Mouse (Mus musculus) limb, embryonic 15.5 days (tissue): ENCODE data around the gene Sarnp. TPM values are rescaled to one million over a fixed set of nuclear protein-coding genes. Genes with fewer than 3 reads are reported as not detected.

Source experiments
- ATAC-seq: fragments of 200-750 bp; cut with Nextera tagmentation; 2 replicates; pipeline ENCODE4 v1.8.0; 2017; ENCODE audit warnings: low read depth, moderate TSS enrichment; ENCODE audit not compliant: insufficient number of reproducible peaks, low FRiP score, low TSS enrichment
- H3K27ac ChIP-seq: fragments of 300-500 bp; sonication (generic); 2 replicates; pipeline ENCODE4 v1.5.1; 2015; ENCODE audit warnings: moderate library complexity, mild to moderate bottlenecking, inconsistent platforms
- H3K27me3 ChIP-seq: fragments of 300-500 bp; sonication (generic); 2 replicates; pipeline ENCODE4 v1.6.1; 2015; ENCODE audit warnings: inconsistent platforms
- H3K36me3 ChIP-seq: fragments of 300-500 bp; sonication (generic); 2 replicates; pipeline ENCODE4 v1.6.1; 2015; ENCODE audit warnings: inconsistent platforms
- H3K4me1 ChIP-seq: fragments of 300-500 bp; sonication (generic); 2 replicates; pipeline ENCODE4 v1.6.1; 2015; ENCODE audit warnings: inconsistent platforms
- H3K4me2 ChIP-seq: fragments of 300-500 bp; sonication (generic); 2 replicates; pipeline ENCODE4 v1.6.1; 2015; ENCODE audit warnings: mild to moderate bottlenecking, inconsistent platforms
- H3K4me3 ChIP-seq: fragments of 300-500 bp; sonication (generic); 2 replicates; pipeline ENCODE4 v1.5.1; 2015; ENCODE audit warnings: mild to moderate bottlenecking, inconsistent platforms
- H3K9ac ChIP-seq: fragments of 300-500 bp; sonication (generic); 2 replicates; pipeline ENCODE4 v1.6.1; 2015; ENCODE audit warnings: inconsistent platforms
- H3K9me3 ChIP-seq: fragments of 300-500 bp; sonication (generic); 2 replicates; pipeline ENCODE4 v1.6.1; 2016; ENCODE audit warnings: inconsistent platforms
- WGBS: fragments of 180-500 bp; shearing (Covaris S2); methylation state at CpG from one replicate; pipeline ENCODE4 v1.1.7; 2015; 5-methylcytosine and 5-hydroxymethylcytosine counted together
- polyA plus RNA-seq: library from polyadenylated mRNA; unstranded; fragments of >200 nt; fragmentation: Nextera tagmentation; extraction: Ambion mirVana; gene quantifications from 2 replicates; pipeline ENCODE4 v1.2.1, GENCODE M21; 2015

Gene Sarnp
- polyA plus RNA-seq, 1 experiment from 2014 or later = 180 TPM

GRCm38 (mm10) chr10:128895952-128896693, 79.0 kb downstream of the Sarnp start:
- no peak for ATAC-seq
- Histone ChIP-seq H3K9ac (no peak overlapping the region), H3K9me3 (no peaks in the 10 kb centered on the region), H3K4me2 (peak overlapping the region; percentile 35), H3K27me3 (peaks cover 11% of the 10 kb centered on the region), H3K36me3 (no peaks in the 10 kb centered on the region), H3K4me3 (peak overlapping the region; percentile 12; the same call in 1 of the 2 replicates), H3K4me1 (peaks cover 27% of the 10 kb centered on the region), H3K27ac (no peak overlapping the region)
- 4% methylated on average over 17 of the region's 17 CpGs for WGBS

GRCm38 (mm10) chr10:128896807-128897206, 79.7 kb downstream of the Sarnp start:
- ATAC-seq = no peak
- Histone ChIP-seq H3K4me1 (peaks cover 27% of the 10 kb centered on the region), H3K4me2 (no peak overlapping the region), H3K9ac (no peak overlapping the region), H3K9me3 (no peaks in the 10 kb centered on the region), H3K36me3 (no peaks in the 10 kb centered on the region), H3K27me3 (peaks cover 11% of the 10 kb centered on the region), H3K27ac (no peak overlapping the region), H3K4me3 (no peak overlapping the region)
- WGBS = 29% methylated on average over 1 of the region's 1 CpGs

GRCm38 (mm10) chr10:128897501-128897900, 80.4 kb downstream of the Sarnp start:
- WGBS = 0% methylated on average over 1 of the region's 1 CpGs
- no peak for ATAC-seq
- H3K27me3 ChIP-seq = peaks cover 11% of the 10 kb centered on the region
- H3K9me3 ChIP-seq = no peaks in the 10 kb centered on the region
- H3K9ac ChIP-seq = no peak overlapping the region
- no peak overlapping the region for H3K4me2 ChIP-seq
- H3K27ac ChIP-seq = no peak overlapping the region
- peaks cover 23% of the 10 kb centered on the region for H3K4me1 ChIP-seq
- no peak overlapping the region for H3K4me3 ChIP-seq
- no peaks in the 10 kb centered on the region for H3K36me3 ChIP-seq

GRCm38 (mm10) chr10:128899759-128900490, 82.8 kb downstream of the Sarnp start:
- Histone ChIP-seq H3K36me3 (no peaks in the 10 kb centered on the region), H3K9me3 (no peaks in the 10 kb centered on the region), H3K4me2 (no peak overlapping the region), H3K27ac (no peak overlapping the region), H3K9ac (no peak overlapping the region), H3K27me3 (peaks cover 11% of the 10 kb centered on the region), H3K4me1 (peaks cover 19% of the 10 kb centered on the region), H3K4me3 (no peak overlapping the region)
- ATAC-seq = no peak
- WGBS = 74% methylated on average over 6 of the region's 6 CpGs

GRCm38 (mm10) chr10:128900698-128901097, 83.6 kb downstream of the Sarnp start, which contains the start of gene Cd63:
Gene Cd63 (plus strand): TSS chr10:128900989.
- 86% methylated on average over 3 of the region's 3 CpGs for WGBS
- Histone ChIP-seq H3K4me2 (no peak within 1 kb of the TSS), H3K9me3 (no peaks in the 10 kb centered on the region), H3K27ac (no peak within 1 kb of the TSS), H3K36me3 (no peaks in the 10 kb centered on the region), H3K4me1 (peaks cover 13% of the 10 kb centered on the region), H3K9ac (no peak within 1 kb of the TSS), H3K27me3 (peaks cover 11% of the 10 kb centered on the region), H3K4me3 (no peak within 1 kb of the TSS)
- ATAC-seq = no peak

GRCm38 (mm10) chr10:128901409-128901808, 84.3 kb downstream of the Sarnp start:
- no peak for ATAC-seq
- H3K4me1 ChIP-seq = peaks cover 6% of the 10 kb centered on the region
- WGBS = 80% methylated on average over 1 of the region's 1 CpGs
- no peak overlapping the region for H3K27ac ChIP-seq
- H3K9ac ChIP-seq = no peak overlapping the region
- H3K36me3 ChIP-seq = no peaks in the 10 kb centered on the region
- H3K27me3 ChIP-seq = peaks cover 6% of the 10 kb centered on the region; the same call in 1 of the 2 replicates
- no peak overlapping the region for H3K4me3 ChIP-seq
- H3K4me2 ChIP-seq = no peak overlapping the region
- H3K9me3 ChIP-seq = no peaks in the 10 kb centered on the region

- Histone ChIP-seq H3K36me3 (no peaks in the 10 kb centered on the region), H3K4me1 (no peaks in the 10 kb centered on the region), H3K4me2 (no peak overlapping the region), H3K9ac (no peak overlapping the region), H3K27me3 (no peaks in the 10 kb centered on the region), H3K9me3 (no peaks in the 10 kb centered on the region), H3K27ac (no peak overlapping the region), H3K4me3 (no peak overlapping the region)
- ATAC-seq = no peak
- 72% methylated on average over 3 of the region's 3 CpGs for WGBS
Observed at GRCm38 (mm10) chr10:128902409-128902988, 85.4 kb downstream of the Sarnp start.

GRCm38 (mm10) chr10:128904812-128905211, 87.7 kb downstream of the Sarnp start:
- Histone ChIP-seq H3K27ac (no peak overlapping the region), H3K27me3 (no peaks in the 10 kb centered on the region), H3K4me1 (peaks cover 7% of the 10 kb centered on the region), H3K9me3 (no peaks in the 10 kb centered on the region), H3K9ac (no peak overlapping the region), H3K36me3 (no peaks in the 10 kb centered on the region), H3K4me2 (no peak overlapping the region), H3K4me3 (no peak overlapping the region)
- 73% methylated on average over 5 of the region's 5 CpGs for WGBS
- no peak for ATAC-seq

GRCm38 (mm10) chr10:128908778-128909448, 91.8 kb downstream of the Sarnp start:
- ATAC-seq = peak; percentile 11; the same call in 1 of the 2 replicates
- WGBS = 55% methylated on average over 13 of the region's 13 CpGs
- H3K9me3 ChIP-seq = no peaks in the 10 kb centered on the region
- peak overlapping the region; percentile 95 for H3K4me3 ChIP-seq
- H3K9ac ChIP-seq = peak overlapping the region; percentile 98
- H3K4me2 ChIP-seq = peak overlapping the region; percentile 80
- peaks cover 38% of the 10 kb centered on the region for H3K4me1 ChIP-seq
- peaks cover 16% of the 10 kb centered on the region for H3K36me3 ChIP-seq
- peak overlapping the region; percentile 98 for H3K27ac ChIP-seq
- no peaks in the 10 kb centered on the region for H3K27me3 ChIP-seq

GRCm38 (mm10) chr10:128909567-128910028, 92.5 kb downstream of the Sarnp start:
- no peaks in the 10 kb centered on the region for H3K27me3 ChIP-seq
- H3K4me2 ChIP-seq = peak overlapping the region; percentile 80
- peak overlapping the region; percentile 98 for H3K9ac ChIP-seq
- peak overlapping the region; percentile 95 for H3K4me3 ChIP-seq
- H3K36me3 ChIP-seq = peaks cover 22% of the 10 kb centered on the region
- WGBS = under 1% methylated on average over 38 of the region's 41 CpGs
- H3K27ac ChIP-seq = peak overlapping the region; percentile 98
- H3K9me3 ChIP-seq = no peaks in the 10 kb centered on the region
- peaks cover 40% of the 10 kb centered on the region for H3K4me1 ChIP-seq
- peak; percentile 90 for ATAC-seq

GRCm38 (mm10) chr10:128910066-128910841, 93.1 kb downstream of the Sarnp start:
- peak; percentile 36 for ATAC-seq
- WGBS = under 1% methylated on average over 60 of the region's 66 CpGs
- H3K9ac ChIP-seq = peak overlapping the region; percentile 98

More at GRCm38 (mm10) chr10:128910066-128910841, 93.1 kb downstream of the Sarnp start:
- peak overlapping the region; percentile 95 for H3K4me3 ChIP-seq
- peak overlapping the region; percentile 80 for H3K4me2 ChIP-seq
- peak overlapping the region; percentile 98 for H3K27ac ChIP-seq
- no peaks in the 10 kb centered on the region for H3K27me3 ChIP-seq
- H3K36me3 ChIP-seq = peaks cover 29% of the 10 kb centered on the region
- no peaks in the 10 kb centered on the region for H3K9me3 ChIP-seq
- H3K4me1 ChIP-seq = peaks cover 40% of the 10 kb centered on the region
